Mouse (Mus musculus) limb, embryonic 14.5 days (tissue): ENCODE results near the gene Synpo2. TPM values are rescaled to one million over a fixed set of nuclear protein-coding genes. Genes with fewer than 3 reads are reported as not detected.

Experiments
- ATAC-seq: fragments of 200-750 bp; cut with Nextera tagmentation; 2 replicates; pipeline ENCODE4 v1.8.0; 2017; ENCODE audit warnings: low read depth, moderate number of reproducible peaks, moderate TSS enrichment; ENCODE audit not compliant: low FRiP score
- DNase-seq: peaks from one replicate; pipeline ENCODE4 v3.0.0-alpha.2; 2015; ENCODE audit warnings: low spot score
- H3K27ac ChIP-seq: fragments of 300-500 bp; sonication (generic); replicated peaks from 2 replicates; pipeline ENCODE4 v1.5.1; 2014; ENCODE audit warnings: low read depth, mild to moderate bottlenecking, low read length, moderate library complexity, mixed read lengths
- H3K27me3 ChIP-seq: fragments of 300-500 bp; sonication (generic); 2 replicates; pipeline ENCODE4 v1.6.1; 2014; ENCODE audit warnings: low read length, mixed read lengths; ENCODE audit not compliant: control insufficient read depth, insufficient read depth
- H3K36me3 ChIP-seq: fragments of 300-500 bp; sonication (generic); 2 replicates; pipeline ENCODE4 v1.6.1; 2014; ENCODE audit warnings: mild to moderate bottlenecking, low read length, moderate library complexity, mixed read lengths; ENCODE audit not compliant: control insufficient read depth, insufficient read depth
- H3K4me1 ChIP-seq: fragments of 300-500 bp; sonication (generic); 2 replicates; pipeline ENCODE4 v1.6.1; 2014; ENCODE audit warnings: antibody characterized with exemption, low read length, mixed read lengths; ENCODE audit not compliant: control insufficient read depth, insufficient read depth
- H3K4me2 ChIP-seq: fragments of 300-500 bp; sonication (generic); replicated peaks from 2 replicates; pipeline ENCODE4 v1.6.1; 2014; ENCODE audit warnings: low read depth, mild to moderate bottlenecking, low read length, moderate library complexity; ENCODE audit not compliant: severe bottlenecking
- H3K4me3 ChIP-seq: fragments of 300-500 bp; sonication (generic); replicated peaks from 2 replicates; pipeline ENCODE4 v1.5.1; 2014; ENCODE audit warnings: low read length
- H3K9ac ChIP-seq: fragments of 300-500 bp; sonication (generic); 2 replicates; pipeline ENCODE4 v1.6.1; 2014; ENCODE audit warnings: mild to moderate bottlenecking, low read depth, low read length, moderate library complexity; ENCODE audit not compliant: severe bottlenecking
- H3K9me3 ChIP-seq: fragments of 300-500 bp; sonication (generic); 2 replicates; pipeline ENCODE4 v1.6.1; 2016; ENCODE audit warnings: low read length; ENCODE audit not compliant: control insufficient read depth
- POLR2A ChIP-seq: fragments of 200-500 bp; IDR thresholded peaks from 2 replicates; pipeline ENCODE4 v1.8.0; 2012; ENCODE audit warnings: inconsistent platforms, mild to moderate bottlenecking, moderate library complexity, borderline replicate concordance; ENCODE audit not compliant: insufficient read depth, insufficient read length; ENCODE audit errors: extremely low read depth
- WGBS: fragments of 180-500 bp; shearing (Covaris S2); extraction: QIAGEN DNeasy Blood & Tissue Kit; methylation state at CpG from one replicate; pipeline ENCODE4 v1.1.7; 2014; 5-methylcytosine and 5-hydroxymethylcytosine counted together
- polyA plus RNA-seq, 2 experiments: library from polyadenylated mRNA; depleted of rRNA in 1 of 2; stranded (reverse) in 1 of 2; unstranded in 1 of 2; fragments of >200 nt; fragmentation: Nextera tagmentation in 1 of 2; extraction: Ambion mirVana in 1 of 2; gene quantifications; 2 replicates each; pipeline versions ENCODE4 v1.2.1 to v1.2.3; 2012 to 2014

The Synpo2 gene
- polyA plus RNA-seq, 2 experiments = 5.4 to 6.8 TPM

DNA sequence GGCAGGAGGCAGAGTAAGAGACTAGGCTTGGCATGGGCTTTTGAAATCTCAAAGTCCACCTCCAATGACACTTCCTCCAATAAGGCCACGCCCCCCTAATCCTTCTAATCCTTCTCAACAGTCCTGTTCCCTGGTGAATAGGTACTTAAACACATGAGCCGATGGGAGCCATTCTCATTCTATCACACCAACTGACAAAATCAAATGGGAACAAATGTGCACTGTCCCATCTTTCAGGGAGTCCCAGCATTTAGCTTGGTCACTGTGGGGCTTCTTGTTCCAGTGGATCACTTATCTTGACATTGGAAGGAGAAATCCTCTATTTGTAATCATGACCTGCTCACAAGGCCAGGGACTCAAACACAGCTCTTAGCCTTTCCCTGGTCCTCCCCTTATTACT, 4.3 kb downstream of the Synpo2 start:
- no peak for ATAC-seq
- TF ChIP-seq POLR2A = no peak
- WGBS = 88% methylated on average over 2 of the region's 2 CpGs

DNA sequence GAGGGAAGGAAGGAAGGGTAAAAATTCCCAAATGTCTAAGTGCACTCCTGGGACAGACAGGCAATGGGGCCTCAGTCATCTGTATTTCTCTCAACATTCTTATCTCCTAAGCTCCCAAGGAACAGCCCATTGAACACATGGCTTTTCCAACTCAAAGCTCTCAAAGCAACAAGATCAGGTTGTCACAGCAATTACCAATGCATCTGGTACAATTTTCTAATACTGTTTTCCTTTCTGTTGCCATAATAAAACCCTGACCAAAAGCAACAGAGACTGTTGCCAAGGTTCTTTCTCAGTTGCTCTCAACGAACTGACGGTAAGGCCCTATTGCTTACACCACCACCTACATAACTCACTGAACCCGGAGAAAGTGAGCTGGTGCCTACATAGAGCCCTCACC, 8.7 kb downstream of the Synpo2 start:
- 81% methylated on average over 3 of the region's 3 CpGs for WGBS
- no peaks in the 10 kb centered on the region for H3K9me3 ChIP-seq
- no peak overlapping the region for H3K9ac ChIP-seq
- no peak for ATAC-seq
- no peak overlapping the region for H3K27ac ChIP-seq
- H3K4me3 ChIP-seq = no peak overlapping the region
- no peak for TF ChIP-seq POLR2A
- no peak for DNase-seq
- H3K4me1 ChIP-seq = no peaks in the 10 kb centered on the region
- no peaks in the 10 kb centered on the region for H3K27me3 ChIP-seq
- no peak overlapping the region for H3K4me2 ChIP-seq
- H3K36me3 ChIP-seq = no peaks in the 10 kb centered on the region

More for the DNA sequence above, 4.3 kb downstream of the Synpo2 start:
- Histone ChIP-seq H3K36me3 (no peaks in the 10 kb centered on the region), H3K4me2 (no peak overlapping the region), H3K27me3 (no peaks in the 10 kb centered on the region), H3K4me3 (no peak overlapping the region), H3K4me1 (peaks cover 3% of the 10 kb centered on the region; the same call in 1 of the 2 replicates), H3K9ac (no peak overlapping the region), H3K27ac (no peak overlapping the region), H3K9me3 (no peaks in the 10 kb centered on the region)
- no peak for DNase-seq

DNA sequence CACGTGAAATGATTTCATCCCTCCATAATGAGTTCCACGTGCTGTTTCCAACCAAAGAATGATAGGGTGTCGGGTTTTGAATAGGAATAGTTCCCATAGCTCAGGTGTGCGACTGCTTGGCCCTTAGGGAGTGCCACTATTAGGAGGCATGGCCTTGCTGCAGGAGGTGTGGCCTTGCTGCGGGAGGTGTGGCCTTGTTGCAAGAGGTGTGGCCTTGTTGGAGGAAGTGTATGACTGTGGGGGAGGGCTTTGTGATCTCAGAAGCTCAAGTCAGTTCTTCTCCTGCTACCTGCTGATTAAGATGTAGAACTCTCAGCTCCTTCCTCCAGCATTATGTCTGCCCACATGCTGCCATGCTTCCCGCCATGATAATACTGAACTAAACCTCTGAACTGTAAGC, 17.3 kb downstream of the Synpo2 start:
- TF ChIP-seq POLR2A = no peak
- H3K9me3 ChIP-seq = no peaks in the 10 kb centered on the region
- H3K4me3 ChIP-seq = no peak overlapping the region
- DNase-seq (no peak), ATAC-seq (no peak)
- no peak overlapping the region for H3K4me2 ChIP-seq
- no peak overlapping the region for H3K9ac ChIP-seq
- no peaks in the 10 kb centered on the region for H3K4me1 ChIP-seq
- no peak overlapping the region for H3K27ac ChIP-seq
- 35% methylated on average over 6 of the region's 6 CpGs for WGBS
- H3K36me3 ChIP-seq = no peaks in the 10 kb centered on the region
- H3K27me3 ChIP-seq = no peaks in the 10 kb centered on the region

DNA sequence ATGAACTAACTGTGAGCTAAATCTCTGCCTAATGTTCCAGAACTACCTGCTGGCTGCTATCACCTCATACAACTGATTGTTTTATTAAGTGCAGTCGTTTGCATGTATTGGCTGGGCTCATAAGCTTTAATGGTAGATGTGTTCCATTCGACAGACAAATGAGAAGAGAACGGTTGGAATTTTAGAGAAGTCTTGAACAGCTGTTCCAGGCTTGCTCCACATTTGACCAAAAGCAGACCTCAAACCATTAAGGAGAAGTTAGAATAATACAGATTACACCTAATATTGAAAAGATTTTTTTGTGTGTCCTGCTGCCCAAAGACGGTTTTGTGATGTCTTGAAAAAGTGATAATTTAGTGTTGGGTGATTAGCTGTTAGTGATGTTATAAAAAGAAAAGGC, 27.1 kb downstream of the Synpo2 start:
- no peaks in the 10 kb centered on the region for H3K36me3 ChIP-seq
- DNase-seq = no peak
- H3K4me1 ChIP-seq = no peaks in the 10 kb centered on the region
- H3K9ac ChIP-seq = no peak overlapping the region
- TF ChIP-seq POLR2A = no peak
- H3K27me3 ChIP-seq = no peaks in the 10 kb centered on the region
- H3K4me3 ChIP-seq = no peak overlapping the region
- no peak overlapping the region for H3K4me2 ChIP-seq
- H3K27ac ChIP-seq = no peak overlapping the region
- ATAC-seq = no peak
- 31% methylated on average over 4 of the region's 4 CpGs for WGBS
- H3K9me3 ChIP-seq = no peaks in the 10 kb centered on the region

DNA sequence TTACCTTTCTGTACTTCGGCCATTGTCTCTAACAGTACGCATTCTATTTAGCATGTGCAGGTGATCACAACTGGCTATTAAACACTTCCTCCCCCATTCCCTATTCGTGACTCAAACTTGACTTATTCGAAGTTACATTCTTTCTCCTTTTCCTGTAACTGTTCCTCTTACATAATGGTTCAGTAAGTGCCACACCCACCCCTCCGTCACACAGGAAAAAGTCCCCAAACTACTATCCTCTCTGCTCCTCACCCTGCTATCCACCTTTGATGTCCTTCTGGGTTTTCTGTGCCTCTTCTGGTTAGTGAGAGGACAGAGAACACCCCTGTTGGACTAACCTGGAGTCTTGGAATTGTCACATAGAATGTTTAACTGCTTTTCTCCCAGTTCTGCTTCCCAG, 28.6 kb downstream of the Synpo2 start:
- ATAC-seq (no peak), DNase-seq (no peak)
- H3K4me2 ChIP-seq = no peak overlapping the region
- H3K4me3 ChIP-seq = no peak overlapping the region
- H3K4me1 ChIP-seq = no peaks in the 10 kb centered on the region
- no peaks in the 10 kb centered on the region for H3K27me3 ChIP-seq
- H3K36me3 ChIP-seq = no peaks in the 10 kb centered on the region
- H3K9me3 ChIP-seq = no peaks in the 10 kb centered on the region
- H3K9ac ChIP-seq = no peak overlapping the region
- H3K27ac ChIP-seq = no peak overlapping the region
- WGBS = 71% methylated on average over 5 of the region's 5 CpGs
- no peak for TF ChIP-seq POLR2A

DNA sequence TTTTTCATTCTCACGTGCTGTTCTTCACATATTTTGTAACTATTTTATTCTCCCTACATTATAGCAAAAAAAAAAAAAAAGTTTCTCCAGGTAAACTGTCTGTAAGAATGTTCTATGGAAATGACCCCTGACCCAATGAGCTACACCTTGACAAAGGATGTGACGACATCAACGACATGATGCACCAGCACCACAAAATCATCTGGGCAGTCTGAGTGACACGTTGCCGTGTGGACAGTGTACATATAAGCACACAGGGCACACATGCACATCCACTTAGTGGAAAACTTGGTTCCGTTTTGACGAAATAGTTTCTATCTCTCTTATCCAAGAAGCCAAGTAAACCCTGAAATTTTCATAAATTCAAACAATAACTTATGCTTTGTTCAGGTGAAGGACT, 30.5 kb downstream of the Synpo2 start:
- no peak overlapping the region for H3K4me2 ChIP-seq
- DNase-seq (no peak), ATAC-seq (no peak)
- H3K4me1 ChIP-seq = no peaks in the 10 kb centered on the region
- no peaks in the 10 kb centered on the region for H3K36me3 ChIP-seq
- 82% methylated on average over 7 of the region's 7 CpGs for WGBS
- TF ChIP-seq POLR2A = no peak
- no peaks in the 10 kb centered on the region for H3K9me3 ChIP-seq
- H3K4me3 ChIP-seq = no peak overlapping the region
- no peaks in the 10 kb centered on the region for H3K27me3 ChIP-seq
- H3K9ac ChIP-seq = no peak overlapping the region
- no peak overlapping the region for H3K27ac ChIP-seq
